Mouse (Mus musculus): Measurements from ENCODE around the gene Slc15a4.

DNA sequence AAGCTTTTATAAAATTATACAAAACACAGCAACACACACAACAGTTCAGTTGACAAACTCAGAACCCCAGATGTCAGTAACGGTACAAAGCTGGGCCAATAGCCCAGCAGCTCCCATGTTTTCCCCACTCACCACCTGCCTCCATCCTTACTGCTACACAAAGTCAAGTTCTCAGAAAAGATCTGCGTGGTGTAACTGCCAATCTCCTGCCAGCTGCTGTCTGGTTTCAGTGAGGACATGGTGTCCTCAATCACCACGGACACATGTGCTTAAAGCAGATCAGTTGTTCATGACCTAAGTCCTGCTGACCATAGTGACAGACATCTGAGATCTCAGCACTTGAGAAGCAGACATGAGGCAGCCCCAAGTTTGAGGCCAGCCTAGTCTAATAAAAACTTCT lies 37.0 kb downstream of the Slc15a4 start:
- TF ChIP-seq CTCF (IDR thresholded peaks at IDR 0.05; ENCODE audit: low read depth) = no peak
- TF ChIP-seq EP300 (IDR thresholded peaks at IDR 0.05; ENCODE audit: low read depth) = no peak

Measured in liver, postnatal 0 days (tissue).